Mouse (Mus musculus): Measurements from ENCODE around the gene Snapin. TPM values are rescaled to one million over a fixed set of nuclear protein-coding genes. Genes with fewer than 3 reads are reported as not detected.

Snapin gene
- polyA plus RNA-seq (2014; fragmentation: Illumina TruSeq; extraction: RNeasy Lipid Tissue Mini Kit (QIAGEN cat#74804); ENCODE audit: insufficient read depth, low read depth, low replicate concordance), result 47.6 TPM

DNA sequence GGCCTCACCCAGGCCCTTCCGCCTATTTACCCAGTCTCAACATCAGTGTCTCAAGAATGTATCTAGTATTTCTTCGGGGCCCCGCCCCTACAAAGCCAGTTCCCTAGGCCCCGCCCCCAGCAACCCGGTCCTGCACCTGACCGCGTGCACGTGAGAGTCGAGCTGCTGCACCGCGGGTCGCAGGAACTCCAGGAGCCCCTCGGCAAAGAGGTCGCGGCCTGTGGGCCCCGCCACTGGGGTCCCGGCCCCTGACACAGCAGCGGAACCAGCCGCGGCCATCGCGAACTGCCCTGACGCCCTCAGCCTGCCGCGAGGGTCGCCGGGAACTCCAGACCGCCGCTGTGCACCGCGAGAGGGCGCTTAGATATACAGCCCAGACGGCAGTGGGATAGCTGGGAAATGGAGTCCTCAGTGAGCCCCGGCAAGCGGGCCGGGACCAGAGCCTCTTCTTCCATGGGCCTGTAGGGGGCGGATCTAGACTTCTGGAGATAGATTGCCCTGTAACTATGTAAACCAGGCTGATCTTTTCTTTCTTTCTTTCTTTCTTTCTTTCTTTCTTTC, at the start of gene Snapin:
Gene Snapin (minus strand): TSS at position 338 of the 561 bp plus-strand sequence.

DNA sequence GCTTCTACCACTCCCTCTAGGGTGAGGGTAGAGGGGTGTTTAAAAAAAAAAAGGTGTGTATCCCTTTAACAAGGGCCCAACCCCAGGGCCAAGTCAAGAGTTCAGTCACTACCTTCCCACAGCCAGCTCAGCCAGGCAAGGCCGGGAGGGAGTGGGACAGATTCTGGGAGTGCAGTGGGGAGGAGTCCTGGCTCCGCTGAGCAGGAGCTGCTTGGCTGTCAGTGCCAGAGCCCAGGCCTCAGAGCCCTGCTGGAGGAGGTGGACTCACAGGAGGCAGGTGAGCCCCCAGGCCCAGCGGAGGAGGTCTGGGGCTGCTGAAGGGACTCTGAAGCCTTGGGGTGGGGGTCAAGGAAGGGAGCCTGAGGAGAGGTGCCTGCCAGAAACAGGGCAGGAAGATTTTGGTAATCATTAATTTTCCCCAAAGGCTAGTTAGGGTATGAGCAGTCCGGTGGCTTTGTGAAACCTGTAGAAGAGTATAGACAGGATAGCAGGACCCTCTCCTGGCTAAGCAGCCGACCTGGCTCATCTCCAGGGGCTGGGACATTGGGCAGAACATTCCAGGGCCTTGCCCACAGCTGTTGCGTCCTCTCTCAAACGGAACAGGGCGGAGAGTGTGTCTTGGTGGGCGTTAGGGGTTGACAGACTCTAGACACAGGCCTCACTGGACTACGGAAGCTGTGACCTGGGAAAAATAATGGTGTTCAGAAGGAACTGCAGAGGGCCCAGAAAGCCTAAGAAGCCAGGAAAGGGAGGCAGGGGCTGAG, 46.5 kb upstream of the Snapin start, which contains the start of gene S100a16:
Gene S100a16 (plus strand): TSS at position 114 of the 764 bp plus-strand sequence.

DNA sequence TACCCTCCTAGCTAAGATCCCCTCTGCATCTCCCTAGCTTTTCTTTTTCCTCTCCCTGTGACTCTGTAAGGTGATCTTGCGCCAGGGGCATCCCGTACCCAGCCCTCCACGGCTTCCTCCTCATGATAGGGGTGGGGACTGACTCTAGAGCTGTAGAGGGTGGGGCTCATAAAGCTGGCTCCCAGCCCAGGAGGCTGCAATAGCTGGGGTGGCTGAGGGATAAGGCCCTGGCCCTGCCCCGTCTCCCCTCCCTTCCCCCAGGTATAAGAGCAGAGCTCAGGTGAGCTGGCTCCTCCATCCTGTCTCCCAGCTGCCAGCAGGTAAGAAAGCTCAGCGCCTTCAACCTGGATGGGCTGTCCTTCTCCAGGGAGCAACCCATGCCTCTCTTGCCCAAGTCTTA, 35.7 kb upstream of the Snapin start, which contains the start of gene S100a14:
Gene S100a14 (plus strand): TSS at position 277 of the 400 bp plus-strand sequence.

GRCm38 (mm10) chr3:90513796-90514590, 23.2 kb upstream of the Snapin start, which contains the start of the genes S100a1 and S100a13:
TSS of gene S100a1 (minus strand) at chr3:90514392.
TSS of gene S100a13 (plus strand) at chr3:90514435.

DNA sequence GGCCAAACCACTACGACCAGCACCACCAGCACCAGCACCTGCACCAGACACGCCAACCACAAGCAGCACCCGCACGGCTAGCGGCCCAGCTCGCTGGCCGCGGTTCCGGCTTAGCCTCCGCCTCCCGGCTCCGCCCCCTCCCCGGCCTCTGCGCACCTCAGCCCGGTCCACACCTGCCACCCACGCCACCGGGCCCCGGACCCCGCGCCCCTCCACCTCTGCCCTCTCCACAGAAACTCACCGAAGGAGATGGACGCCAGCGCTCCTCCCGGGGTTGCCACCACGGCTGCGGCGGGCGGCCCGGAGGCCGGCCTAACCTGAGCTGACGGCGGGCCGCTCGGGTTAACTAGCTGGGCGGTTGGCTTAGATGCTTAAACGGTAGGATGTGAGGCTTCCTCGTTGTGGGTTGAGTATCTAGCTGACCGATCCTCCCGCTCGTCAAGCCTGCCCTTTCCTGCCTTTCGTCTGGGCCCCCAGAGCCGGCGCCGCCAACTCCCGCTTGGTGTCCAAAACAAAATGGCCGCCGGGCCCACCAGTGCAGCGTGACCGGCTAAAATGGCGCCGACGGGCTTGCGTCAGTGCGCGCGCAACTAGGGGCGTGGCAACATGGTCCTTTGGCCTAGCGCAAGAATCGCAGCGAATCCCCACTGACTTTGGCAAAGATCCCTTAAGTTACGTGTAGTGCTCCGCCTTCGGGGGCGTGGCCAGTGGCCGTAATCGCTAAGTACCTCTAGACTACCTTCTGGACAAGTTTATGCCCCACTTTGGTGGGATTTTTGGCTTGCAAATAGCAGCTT, 18.3 kb upstream of the Snapin start, which contains the start of gene Chtop:
Gene Chtop (minus strand): TSS at position 549 of the 797 bp plus-strand sequence.

GRCm38 (mm10) chr3:90475831-90476611, 14.8 kb downstream of the Snapin start, which contains the start of gene Ilf2:
TSS of gene Ilf2 (plus strand) at chr3:90476126.

DNA sequence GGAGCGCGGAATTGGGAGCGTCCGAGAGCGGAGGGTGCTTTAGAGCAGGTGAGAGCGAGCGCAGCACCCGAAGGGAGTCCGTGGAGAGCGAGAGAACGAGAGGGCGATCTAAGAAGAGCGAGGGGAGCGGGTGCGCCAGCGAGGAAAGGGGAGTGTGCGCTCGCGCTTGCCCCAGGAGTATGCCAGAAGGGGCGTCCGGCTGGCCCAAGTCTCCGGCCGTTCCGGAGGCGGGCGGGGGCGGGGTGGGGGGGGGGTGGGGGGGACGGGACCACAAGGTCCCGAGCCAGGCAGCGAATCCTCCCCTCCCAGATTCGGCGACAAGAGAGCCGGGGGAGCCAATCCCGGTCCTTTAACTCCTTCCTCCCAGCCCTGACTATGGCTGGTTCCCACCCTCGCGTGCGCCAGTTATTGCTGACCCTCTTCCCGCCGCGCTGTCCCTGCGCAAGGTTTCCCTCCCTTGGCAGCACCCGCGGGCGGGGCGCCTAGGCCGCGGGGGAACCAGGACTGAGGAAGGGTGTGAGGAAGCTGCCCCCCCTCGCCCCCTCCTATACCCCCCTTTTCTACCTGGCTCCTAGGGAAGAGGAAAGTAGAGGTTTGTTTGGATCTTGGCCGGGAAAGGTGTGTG, 25.0 kb downstream of the Snapin start, which contains the start of gene Npr1:
Gene Npr1 (minus strand): TSS at position 181 of the 625 bp plus-strand sequence.

Other genes starting within 250 kb of the Snapin start
- gene Creb3l4, start 247.5 kb downstream of the Snapin start, polyA plus RNA-seq (2014; fragmentation: Illumina TruSeq; extraction: RNeasy Lipid Tissue Mini Kit (QIAGEN cat#74804); ENCODE audit: insufficient read depth, low read depth, low replicate concordance), result 1.8 TPM
- gene Slc39a1, start 242.9 kb downstream of the Snapin start, polyA plus RNA-seq (2014; fragmentation: Illumina TruSeq; extraction: RNeasy Lipid Tissue Mini Kit (QIAGEN cat#74804); ENCODE audit: insufficient read depth, low read depth, low replicate concordance), result 61.5 TPM
- 24.8 TPM for gene Crtc2, start 236.9 kb downstream of the Snapin start, polyA plus RNA-seq (2014; fragmentation: Illumina TruSeq; extraction: RNeasy Lipid Tissue Mini Kit (QIAGEN cat#74804); ENCODE audit: insufficient read depth, low read depth, low replicate concordance)
- 5.8 TPM for gene Dennd4b, start 225.8 kb downstream of the Snapin start, polyA plus RNA-seq (2014; fragmentation: Illumina TruSeq; extraction: RNeasy Lipid Tissue Mini Kit (QIAGEN cat#74804); ENCODE audit: insufficient read depth, low read depth, low replicate concordance)
- gene Gatad2b, start 197.9 kb downstream of the Snapin start, polyA plus RNA-seq (2014; fragmentation: Illumina TruSeq; extraction: RNeasy Lipid Tissue Mini Kit (QIAGEN cat#74804); ENCODE audit: insufficient read depth, low read depth, low replicate concordance), result 7.2 TPM
- 10.0 TPM for gene Slc27a3, start 101.1 kb downstream of the Snapin start, polyA plus RNA-seq (2014; fragmentation: Illumina TruSeq; extraction: RNeasy Lipid Tissue Mini Kit (QIAGEN cat#74804); ENCODE audit: insufficient read depth, low read depth, low replicate concordance)
- gene Ints3, start 57.4 kb downstream of the Snapin start, polyA plus RNA-seq (2014; fragmentation: Illumina TruSeq; extraction: RNeasy Lipid Tissue Mini Kit (QIAGEN cat#74804); ENCODE audit: insufficient read depth, low read depth, low replicate concordance), result 13.3 TPM
- gene Npr1, start 25.2 kb downstream of the Snapin start, polyA plus RNA-seq (2014; fragmentation: Illumina TruSeq; extraction: RNeasy Lipid Tissue Mini Kit (QIAGEN cat#74804); ENCODE audit: insufficient read depth, low read depth, low replicate concordance), result 45.6 TPM
- 48.9 TPM for gene Ilf2, start 14.9 kb downstream of the Snapin start, polyA plus RNA-seq (2014; fragmentation: Illumina TruSeq; extraction: RNeasy Lipid Tissue Mini Kit (QIAGEN cat#74804); ENCODE audit: insufficient read depth, low read depth, low replicate concordance)
- 88.2 TPM for gene Chtop, start 18.5 kb upstream of the Snapin start, polyA plus RNA-seq (2014; fragmentation: Illumina TruSeq; extraction: RNeasy Lipid Tissue Mini Kit (QIAGEN cat#74804); ENCODE audit: insufficient read depth, low read depth, low replicate concordance)
- 381 TPM for gene S100a1, start 23.4 kb upstream of the Snapin start, polyA plus RNA-seq (2014; fragmentation: Illumina TruSeq; extraction: RNeasy Lipid Tissue Mini Kit (QIAGEN cat#74804); ENCODE audit: insufficient read depth, low read depth, low replicate concordance)
- 199 TPM for gene S100a13, start 23.4 kb upstream of the Snapin start, polyA plus RNA-seq (2014; fragmentation: Illumina TruSeq; extraction: RNeasy Lipid Tissue Mini Kit (QIAGEN cat#74804); ENCODE audit: insufficient read depth, low read depth, low replicate concordance)
- 25.7 TPM for gene S100a14, start 35.8 kb upstream of the Snapin start, polyA plus RNA-seq (2014; fragmentation: Illumina TruSeq; extraction: RNeasy Lipid Tissue Mini Kit (QIAGEN cat#74804); ENCODE audit: insufficient read depth, low read depth, low replicate concordance)
- 329 TPM for gene S100a16, start 46.2 kb upstream of the Snapin start, polyA plus RNA-seq (2014; fragmentation: Illumina TruSeq; extraction: RNeasy Lipid Tissue Mini Kit (QIAGEN cat#74804); ENCODE audit: insufficient read depth, low read depth, low replicate concordance)
- gene S100a3, start 69.5 kb upstream of the Snapin start, polyA plus RNA-seq (2014; fragmentation: Illumina TruSeq; extraction: RNeasy Lipid Tissue Mini Kit (QIAGEN cat#74804); ENCODE audit: insufficient read depth, low read depth, low replicate concordance), result 1.1 TPM
- gene S100a2, start 99.2 kb upstream of the Snapin start, polyA plus RNA-seq (2014; fragmentation: Illumina TruSeq; extraction: RNeasy Lipid Tissue Mini Kit (QIAGEN cat#74804); ENCODE audit: insufficient read depth, low read depth, low replicate concordance), result not detected
- not detected for gene Gm42674, start 110.9 kb upstream of the Snapin start, polyA plus RNA-seq (2014; fragmentation: Illumina TruSeq; extraction: RNeasy Lipid Tissue Mini Kit (QIAGEN cat#74804); ENCODE audit: insufficient read depth, low read depth, low replicate concordance)
- 223 TPM for gene S100a4, start 112.7 kb upstream of the Snapin start, polyA plus RNA-seq (2014; fragmentation: Illumina TruSeq; extraction: RNeasy Lipid Tissue Mini Kit (QIAGEN cat#74804); ENCODE audit: insufficient read depth, low read depth, low replicate concordance)
- not detected for gene S100a5, start 117.5 kb upstream of the Snapin start, polyA plus RNA-seq (2014; fragmentation: Illumina TruSeq; extraction: RNeasy Lipid Tissue Mini Kit (QIAGEN cat#74804); ENCODE audit: insufficient read depth, low read depth, low replicate concordance)
- 962 TPM for gene S100a6, start 121.8 kb upstream of the Snapin start, polyA plus RNA-seq (2014; fragmentation: Illumina TruSeq; extraction: RNeasy Lipid Tissue Mini Kit (QIAGEN cat#74804); ENCODE audit: insufficient read depth, low read depth, low replicate concordance)
- 1.2 TPM for gene S100a7a, start 163.0 kb upstream of the Snapin start, polyA plus RNA-seq (2014; fragmentation: Illumina TruSeq; extraction: RNeasy Lipid Tissue Mini Kit (QIAGEN cat#74804); ENCODE audit: insufficient read depth, low read depth, low replicate concordance)
- 241 TPM for gene S100a8, start 177.9 kb upstream of the Snapin start, polyA plus RNA-seq (2014; fragmentation: Illumina TruSeq; extraction: RNeasy Lipid Tissue Mini Kit (QIAGEN cat#74804); ENCODE audit: insufficient read depth, low read depth, low replicate concordance)
- gene S100a9, start 204.7 kb upstream of the Snapin start, polyA plus RNA-seq (2014; fragmentation: Illumina TruSeq; extraction: RNeasy Lipid Tissue Mini Kit (QIAGEN cat#74804); ENCODE audit: insufficient read depth, low read depth, low replicate concordance), result 368 TPM
- gene Pglyrp4, start 235.9 kb upstream of the Snapin start, polyA plus RNA-seq (2014; fragmentation: Illumina TruSeq; extraction: RNeasy Lipid Tissue Mini Kit (QIAGEN cat#74804); ENCODE audit: insufficient read depth, low read depth, low replicate concordance), result not detected